Mouse (Mus musculus) thymus, postnatal 0 days (tissue): Measurements from ENCODE around the gene Tjp3. TPM values are rescaled to one million over a fixed set of nuclear protein-coding genes. Genes with fewer than 3 reads are reported as not detected.
A peak's percentile ranks its signal among the peaks of the same experiment; 100 is the strongest.

Experiments used
- DNase-seq: peaks from one replicate; pipeline ENCODE4 v3.0.0-alpha.2; 2015; ENCODE audit warnings: low spot score
- polyA plus RNA-seq: library from polyadenylated mRNA; unstranded; fragments of >200 nt; fragmentation: Nextera tagmentation; extraction: Ambion mirVana; gene quantifications from 2 replicates; pipeline ENCODE4 v1.2.1, GENCODE M21; 2015

The Tjp3 gene
- polyA plus RNA-seq, 1 experiment from 2014 or later, result 9.3 TPM

DNA sequence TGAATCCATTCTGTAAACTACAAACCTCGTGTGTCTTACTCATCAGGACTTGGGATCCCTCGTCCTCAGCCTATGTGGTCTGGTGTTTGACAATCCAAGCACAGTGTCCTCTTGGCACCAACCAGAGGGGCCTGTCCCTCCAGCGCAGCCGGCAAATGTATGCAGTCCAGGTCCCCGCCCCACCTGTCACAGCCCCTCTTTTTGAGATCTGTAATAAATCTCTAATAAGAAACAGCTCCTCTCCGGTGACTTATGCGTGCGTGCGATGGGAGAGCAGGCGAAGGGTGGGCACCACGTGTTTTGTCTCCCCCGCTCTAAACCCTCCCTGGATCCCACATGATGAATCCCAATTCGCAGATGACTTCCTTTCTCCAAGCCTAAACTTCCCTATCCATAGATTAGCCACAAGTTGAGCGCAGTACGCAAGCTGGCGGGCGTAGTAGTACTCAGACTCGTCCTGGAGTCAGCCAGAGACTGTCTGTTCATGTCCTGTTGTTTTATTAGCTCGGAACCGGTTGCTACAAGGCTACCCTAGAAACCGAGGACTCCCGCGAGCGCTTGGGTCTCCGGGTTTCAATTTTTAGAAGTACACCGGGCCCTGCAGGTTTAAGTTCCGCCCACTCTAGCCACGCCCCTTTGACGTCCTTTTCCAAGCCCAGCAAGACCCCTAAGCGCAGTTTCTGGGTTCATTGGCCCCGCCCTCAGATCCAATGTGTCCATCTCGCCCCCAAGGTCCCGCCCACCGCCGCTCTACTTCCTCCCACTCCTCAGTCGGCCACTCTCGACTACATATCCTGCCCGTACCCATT lies 28.6 kb upstream of the Tjp3 start:
- peak; percentile 34 for DNase-seq

DNA sequence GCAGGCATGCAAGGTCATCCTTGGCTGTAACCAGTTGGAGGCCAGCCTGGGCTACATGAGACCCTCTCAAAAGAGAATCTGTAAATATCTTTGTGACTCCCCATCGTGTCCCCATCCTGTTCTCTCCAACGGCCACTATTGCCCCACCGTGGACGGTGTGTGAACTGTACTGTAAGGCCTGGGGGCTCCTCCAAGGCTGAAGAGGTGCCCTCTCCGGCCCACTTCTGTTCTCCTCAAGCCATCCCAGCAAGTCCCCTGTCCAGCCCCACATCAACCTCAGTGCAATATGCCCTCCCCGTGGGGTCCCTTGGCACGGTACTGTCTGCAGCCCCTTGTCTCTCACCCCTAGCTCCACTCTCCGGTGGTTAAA lies 27.9 kb upstream of the Tjp3 start:
- DNase-seq, result no peak

DNA sequence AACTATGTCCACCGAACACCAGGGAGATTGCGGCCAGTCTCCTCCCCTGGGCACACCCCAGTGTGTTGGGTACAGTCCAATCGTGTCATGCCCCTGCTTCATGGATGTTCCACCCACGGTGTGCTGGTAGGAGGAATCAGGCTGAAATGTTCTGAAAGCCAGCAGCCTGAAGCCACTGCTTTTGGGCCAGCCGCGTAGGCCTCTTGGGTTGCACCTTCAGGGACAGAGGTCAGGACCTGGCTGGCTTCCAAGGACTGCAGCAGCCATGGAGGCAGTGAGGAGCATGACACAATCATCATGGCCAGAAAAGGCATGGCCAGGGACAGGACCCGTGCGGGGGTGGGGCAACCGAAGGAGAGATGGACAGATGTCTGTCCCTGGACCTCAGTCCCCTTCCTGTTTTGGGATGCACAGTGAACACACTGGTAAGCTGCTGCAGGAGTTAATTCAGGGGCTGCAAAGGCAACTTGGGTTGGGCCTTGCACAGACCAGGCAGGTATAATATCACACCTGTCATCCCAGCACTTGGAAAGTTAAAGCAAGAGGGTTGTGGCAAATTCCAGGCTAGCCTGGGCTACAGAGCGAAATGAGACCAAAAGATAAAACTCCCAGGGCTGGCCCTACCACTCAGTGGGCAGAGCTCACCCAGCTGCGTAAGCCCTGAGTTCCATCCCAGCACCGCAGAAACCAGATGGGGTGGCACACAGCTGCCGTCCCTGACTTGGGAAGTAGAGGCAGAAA lies 27.4 kb upstream of the Tjp3 start:
- DNase-seq, result no peak

DNA sequence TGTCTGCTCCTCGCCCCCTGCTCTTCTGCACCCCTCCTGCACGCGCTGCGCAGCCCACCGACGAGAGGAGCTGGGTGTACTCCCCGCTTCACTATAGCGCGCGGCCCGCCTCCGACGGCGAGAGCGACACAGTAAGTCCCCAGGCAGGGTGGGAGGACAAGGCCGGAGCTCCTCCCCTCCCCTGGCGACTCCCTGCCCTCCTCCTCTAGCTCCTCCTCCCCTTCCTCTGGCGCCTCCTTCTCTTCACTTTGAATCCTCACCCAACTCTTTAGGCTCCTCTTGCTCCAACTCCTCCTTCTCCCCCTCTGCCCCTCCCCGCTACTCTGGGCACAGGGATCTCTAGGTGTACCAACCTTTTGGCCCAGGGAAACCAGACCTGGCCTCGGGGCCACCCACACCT lies 25.9 kb upstream of the Tjp3 start:
- DNase-seq, result no peak

DNA sequence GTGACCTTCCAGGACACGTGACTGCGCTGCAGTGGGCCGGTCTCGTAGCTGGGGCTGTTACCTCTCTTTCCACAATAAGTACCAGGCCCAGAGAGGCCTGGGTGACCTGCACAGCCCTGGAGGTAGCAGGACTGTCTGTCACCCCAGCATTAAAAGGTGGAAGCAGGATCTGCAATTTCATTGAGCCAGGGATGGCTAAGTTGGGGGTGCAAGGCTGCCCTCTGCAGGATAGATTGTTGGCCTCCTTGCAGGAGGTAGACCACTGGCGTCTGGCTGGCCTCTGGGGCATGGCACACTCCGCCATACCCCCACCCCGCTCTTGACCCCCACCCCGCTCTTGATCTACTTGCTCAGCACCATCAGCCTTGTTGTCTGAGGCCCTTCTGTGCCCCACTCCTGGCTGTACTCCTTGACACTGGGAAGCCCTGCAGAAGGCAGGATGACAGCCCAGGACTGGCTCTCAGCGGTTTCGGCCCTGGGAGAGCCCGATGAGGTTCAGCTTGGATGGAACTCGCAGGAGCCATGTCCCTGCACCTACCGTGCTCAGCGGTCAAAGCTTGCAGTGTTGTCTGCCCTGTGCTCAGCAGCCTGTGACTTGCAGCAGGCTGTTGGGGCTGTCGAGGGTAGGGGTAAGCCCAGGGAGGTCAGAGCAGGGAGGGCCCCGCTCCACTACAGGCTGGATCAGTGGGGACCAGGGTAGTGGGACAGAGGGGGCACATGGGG lies 25.1 kb upstream of the Tjp3 start:
- DNase-seq, result no peak

DNA sequence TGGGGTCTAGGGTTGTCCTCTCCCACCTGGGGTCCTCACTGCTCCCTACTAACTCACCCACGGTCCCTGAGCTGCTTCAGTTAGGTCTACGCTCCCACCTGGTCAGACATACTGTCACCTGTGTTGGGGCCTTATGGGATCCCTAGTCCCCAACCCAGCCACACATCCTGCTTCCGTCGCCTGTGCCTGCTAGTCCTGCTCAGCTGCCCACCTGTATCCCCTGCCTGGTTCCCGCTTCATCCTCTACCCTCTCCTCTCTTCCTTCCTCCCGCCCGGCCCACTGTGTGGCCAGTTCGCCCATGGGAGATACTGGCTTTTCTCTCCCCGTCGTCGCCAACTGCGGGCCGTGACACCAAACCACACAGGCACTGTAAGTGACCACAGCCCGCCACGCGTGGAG lies 24.2 kb upstream of the Tjp3 start:
- no peak for DNase-seq

DNA sequence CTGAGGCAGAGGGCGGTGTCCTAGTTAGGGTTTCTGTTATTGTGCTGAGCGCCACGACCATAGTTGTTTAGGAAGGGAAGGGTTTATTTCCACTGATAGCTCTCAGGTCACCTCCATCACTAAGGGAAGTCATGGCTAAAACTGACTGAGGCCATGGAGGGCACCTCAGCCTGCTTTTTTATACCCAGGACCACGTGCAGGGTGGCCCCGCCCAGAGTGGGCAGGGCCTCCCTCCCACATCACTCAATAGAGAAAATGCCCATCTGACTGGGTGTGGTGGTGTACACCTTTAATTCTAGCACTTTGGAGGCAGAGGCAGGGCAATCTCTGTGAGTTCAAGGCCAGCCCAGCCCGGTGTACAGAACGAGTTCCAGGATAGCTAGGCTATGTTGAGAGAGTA lies 22.8 kb upstream of the Tjp3 start:
- DNase-seq, result no peak

DNA sequence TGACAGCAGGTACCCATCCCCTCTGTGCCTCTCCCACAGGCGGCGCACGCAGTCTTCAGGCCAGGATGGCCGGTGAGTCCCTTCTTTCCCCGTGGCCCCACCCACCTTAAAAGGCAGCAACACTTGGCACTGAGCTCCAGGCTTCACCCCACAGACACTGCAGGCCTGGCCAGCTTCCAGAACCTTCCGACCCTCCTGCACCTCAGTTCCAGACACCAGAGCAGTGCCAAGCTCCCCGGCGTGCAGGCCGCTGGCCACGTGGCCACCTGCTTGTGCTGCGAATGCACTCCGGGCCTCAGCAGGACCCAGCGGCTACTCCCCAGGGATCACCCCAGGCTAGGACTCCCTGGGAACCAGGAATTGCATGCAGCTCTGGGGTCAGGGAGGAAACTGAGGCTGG lies 22.2 kb upstream of the Tjp3 start:
- no peak for DNase-seq

DNA sequence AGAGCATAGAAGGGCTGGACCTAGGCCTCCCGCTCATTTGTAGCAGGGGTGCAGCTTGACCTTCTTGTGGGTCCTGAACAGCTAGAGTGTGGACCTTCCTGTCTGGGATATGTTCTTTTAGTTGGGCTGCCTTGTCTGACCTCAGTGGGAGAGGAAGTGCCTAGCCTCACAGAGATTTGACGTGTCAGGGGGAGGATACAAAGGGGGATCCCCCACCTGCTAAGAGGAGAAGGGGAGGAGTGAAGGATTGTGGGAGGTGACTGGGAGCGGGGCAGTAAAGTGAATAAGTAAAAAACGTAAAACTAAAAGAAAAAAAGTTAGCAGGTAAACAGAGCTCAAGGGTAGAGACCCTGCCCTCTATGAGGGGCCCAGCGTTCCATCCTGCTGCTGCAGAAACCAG lies 18.2 kb upstream of the Tjp3 start:
- DNase-seq, result no peak

DNA sequence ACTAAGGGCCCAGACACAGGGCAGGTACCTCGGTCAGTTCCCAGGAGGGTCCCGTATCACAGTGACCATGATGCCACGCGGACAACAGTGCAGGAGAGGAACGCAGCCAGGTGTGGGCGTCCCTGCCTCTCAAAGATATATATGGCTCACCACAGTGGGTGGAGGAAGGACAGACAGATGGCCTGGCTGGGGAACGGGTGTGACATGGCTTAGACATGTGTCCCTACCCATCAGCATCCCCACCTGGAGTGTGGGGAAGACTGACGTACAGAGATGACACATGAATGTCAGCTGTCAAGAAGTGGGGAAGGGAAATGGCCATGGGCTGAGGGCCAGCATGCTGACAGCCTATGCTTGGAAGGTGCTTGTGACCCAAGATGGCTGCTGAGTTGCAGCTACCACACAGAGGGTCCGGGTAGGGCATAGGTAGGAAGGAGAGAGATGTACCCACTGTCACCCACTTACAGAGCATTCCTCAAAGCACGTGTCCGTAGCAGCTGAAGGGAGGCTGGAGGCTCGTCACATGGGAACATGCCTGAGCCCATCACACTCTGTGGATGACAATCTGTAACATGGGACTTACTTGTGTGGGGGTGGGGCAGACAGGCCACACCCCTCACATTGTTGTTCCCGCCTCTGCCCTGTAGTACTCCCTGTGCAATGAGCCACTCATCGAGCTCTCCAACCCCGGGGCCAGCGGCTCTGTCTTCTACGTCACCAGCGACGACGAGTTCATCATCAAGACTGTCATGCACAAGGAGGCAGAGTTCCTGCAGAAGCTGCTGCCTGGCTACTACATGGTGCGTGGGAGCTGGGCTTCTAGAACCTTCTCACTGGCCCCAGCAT lies 15.7 kb upstream of the Tjp3 start:
- DNase-seq, result no peak

DNA sequence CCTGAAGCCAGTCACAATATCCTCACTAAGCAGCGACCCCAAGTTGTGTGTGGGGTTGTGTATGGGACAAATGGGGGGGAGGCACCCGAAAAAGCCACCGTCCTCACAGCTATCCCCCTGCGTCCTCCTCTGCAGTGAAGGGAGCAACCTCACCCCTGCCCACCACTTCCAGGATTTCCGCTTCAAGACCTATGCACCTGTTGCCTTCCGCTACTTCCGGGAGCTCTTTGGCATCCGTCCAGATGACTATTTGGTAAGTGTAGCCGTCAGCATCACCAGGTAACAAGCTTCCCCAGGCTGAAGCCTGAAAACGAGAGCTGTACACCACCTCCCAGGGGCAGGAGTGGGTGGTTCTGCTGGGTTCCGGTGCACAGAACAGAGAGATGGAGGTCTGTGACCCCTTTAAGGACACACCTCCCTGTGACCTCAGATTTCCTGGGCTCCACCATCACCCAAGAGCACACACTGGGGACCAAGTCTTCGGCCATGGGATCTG lies 14.8 kb upstream of the Tjp3 start:
- no peak for DNase-seq

DNA sequence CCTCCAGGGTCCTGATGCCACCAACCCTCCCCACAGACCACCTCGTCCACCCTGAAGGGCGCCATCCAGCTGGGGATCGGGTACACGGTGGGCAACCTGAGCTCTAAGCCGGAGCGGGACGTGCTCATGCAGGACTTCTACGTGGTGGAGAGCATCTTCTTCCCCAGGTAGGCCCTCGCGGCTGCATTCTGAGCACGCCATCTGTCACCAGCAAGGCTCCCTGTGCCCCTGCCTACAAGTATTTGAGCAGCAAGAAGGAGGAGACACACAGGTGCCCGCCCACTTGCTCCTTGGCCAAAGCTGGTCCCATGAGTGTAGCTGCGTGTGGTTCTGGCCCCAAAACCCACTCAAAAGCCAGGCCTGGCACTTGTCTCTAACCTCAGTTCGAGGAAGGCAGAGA lies 14.3 kb upstream of the Tjp3 start:
- DNase-seq, result no peak

DNA sequence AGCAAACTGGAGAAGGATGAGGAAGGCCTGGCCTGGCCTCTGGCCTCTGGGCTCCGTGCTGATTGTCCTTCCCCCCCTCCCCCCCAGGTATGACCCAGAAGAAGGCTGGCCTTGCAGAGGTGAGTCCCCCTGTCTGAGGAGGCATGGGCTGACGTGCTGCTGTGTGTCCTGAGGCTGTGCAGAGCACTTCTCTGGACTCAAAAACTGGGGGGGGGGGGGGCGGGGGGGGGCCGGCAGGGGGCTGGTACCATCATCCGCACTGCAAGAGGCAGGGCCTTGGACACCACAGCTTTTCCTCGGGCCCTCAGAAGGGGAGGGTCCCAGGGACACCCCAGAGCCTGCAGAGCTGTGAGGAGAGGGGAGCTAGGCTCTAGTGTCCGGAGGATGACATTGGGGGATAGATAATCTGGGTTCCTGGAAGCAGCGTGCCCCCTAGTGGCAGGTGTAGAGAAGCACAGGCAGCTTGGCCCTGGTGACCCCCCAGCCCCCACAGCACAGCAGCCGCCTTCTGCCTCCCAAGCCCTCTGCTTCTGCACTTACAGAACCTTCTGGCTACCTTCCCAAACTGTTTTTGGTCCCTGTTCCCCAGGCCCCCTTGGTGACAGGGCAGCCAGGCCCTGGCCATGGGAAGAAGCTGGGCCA lies 13.3 kb upstream of the Tjp3 start:
- peak; percentile 70 for DNase-seq

DNA sequence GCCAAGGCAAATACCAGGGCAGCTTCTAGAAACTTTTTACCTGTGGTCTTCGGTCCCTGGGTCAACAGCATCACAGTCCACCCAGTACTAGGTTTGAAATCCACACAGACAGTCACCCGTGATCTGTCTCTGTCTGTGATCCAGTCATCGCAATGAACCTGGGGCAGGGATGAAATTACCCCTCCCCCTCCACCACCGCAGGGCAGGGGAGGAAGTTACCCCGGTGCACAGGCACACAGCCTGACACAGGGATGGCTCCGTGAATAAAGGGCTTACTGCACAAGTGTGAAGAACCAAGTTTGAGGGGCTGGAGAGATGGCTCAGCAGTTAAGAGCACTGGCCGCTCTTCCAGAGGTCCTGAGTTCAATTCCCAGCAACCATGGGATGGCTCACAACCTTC lies 12.4 kb upstream of the Tjp3 start:
- DNase-seq, result peak; percentile 59

DNA sequence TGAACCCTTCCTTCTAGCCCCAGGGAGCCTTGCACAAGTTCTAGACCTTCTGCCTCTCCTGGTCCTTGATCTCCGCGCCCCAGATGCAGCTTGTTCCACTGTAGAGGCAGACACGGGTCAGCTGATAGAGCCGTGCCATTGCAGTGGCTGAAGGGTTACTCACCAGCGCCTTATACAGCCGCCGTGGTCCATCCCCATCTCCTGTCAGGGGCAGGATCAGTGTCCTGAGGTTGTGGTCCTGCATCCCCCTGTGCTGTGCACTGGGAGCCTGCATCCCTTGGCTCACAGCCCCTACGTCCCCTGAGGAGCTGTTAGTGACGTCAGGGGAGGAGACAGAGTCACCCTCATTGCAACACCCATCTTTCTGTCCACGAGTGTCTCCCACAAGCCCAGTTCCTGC lies 11.9 kb upstream of the Tjp3 start:
- DNase-seq, result no peak

DNA sequence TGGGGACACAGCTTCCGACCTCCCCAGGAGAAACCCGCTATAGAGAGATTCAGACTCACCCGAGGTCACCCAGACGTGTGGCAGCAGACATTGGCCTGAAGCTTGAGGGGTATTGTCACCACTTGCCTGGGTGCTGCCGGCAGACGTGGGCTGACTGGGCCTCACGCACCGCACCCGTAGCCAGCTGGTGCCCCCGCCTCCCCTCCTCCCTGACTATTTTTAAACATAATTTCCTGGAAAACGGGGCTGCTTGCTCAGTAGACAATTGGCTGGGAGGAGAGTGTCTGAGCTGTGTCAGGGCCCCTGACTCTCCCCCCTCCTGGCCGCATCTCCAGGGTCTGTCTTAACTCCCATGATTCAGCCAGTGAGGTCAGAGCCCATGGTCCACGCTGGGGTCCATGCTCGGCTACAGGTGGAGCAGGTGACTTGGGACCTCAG lies 11.4 kb upstream of the Tjp3 start:
- DNase-seq, result no peak

DNA sequence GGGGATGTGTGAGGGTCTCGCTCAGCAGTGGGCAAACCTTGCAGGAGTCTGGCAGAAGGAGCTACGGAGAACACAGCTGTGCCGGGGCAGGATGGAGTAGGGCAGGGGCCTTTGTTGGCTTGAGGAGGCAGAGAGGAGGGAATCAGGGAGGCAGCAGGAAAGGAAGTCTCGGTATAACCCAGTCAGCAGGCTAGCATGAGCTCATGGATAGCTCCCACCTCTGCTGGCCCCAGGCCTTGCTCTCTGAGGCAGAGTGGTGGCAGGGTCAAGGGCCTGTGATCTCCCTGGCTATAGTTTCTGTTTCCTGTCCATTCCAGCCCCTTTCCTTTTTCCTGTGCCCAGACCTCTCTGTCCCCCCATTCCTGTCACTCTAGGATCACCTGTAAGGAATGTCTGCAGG lies 10.9 kb upstream of the Tjp3 start:
- DNase-seq, result no peak

DNA sequence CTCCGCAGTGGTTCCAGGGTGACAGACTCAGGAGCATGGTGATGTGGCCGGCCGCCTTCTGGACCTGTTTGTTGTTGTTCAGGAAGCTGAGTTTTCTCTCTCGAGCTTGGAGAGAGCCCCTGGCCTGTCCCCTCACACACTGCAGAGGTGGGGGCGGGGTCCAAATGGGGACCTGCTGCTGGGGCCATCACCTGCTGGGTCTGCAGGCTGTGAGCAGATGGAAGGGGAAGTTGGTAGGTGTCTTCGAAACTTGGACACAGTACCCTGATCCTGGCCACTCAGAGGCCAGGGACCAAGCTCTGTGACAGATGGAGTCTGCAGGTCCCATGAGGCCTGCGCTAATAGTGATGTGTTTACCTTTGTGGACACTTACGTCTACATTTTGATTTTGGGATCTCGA lies 9.9 kb upstream of the Tjp3 start:
- DNase-seq, result no peak

DNA sequence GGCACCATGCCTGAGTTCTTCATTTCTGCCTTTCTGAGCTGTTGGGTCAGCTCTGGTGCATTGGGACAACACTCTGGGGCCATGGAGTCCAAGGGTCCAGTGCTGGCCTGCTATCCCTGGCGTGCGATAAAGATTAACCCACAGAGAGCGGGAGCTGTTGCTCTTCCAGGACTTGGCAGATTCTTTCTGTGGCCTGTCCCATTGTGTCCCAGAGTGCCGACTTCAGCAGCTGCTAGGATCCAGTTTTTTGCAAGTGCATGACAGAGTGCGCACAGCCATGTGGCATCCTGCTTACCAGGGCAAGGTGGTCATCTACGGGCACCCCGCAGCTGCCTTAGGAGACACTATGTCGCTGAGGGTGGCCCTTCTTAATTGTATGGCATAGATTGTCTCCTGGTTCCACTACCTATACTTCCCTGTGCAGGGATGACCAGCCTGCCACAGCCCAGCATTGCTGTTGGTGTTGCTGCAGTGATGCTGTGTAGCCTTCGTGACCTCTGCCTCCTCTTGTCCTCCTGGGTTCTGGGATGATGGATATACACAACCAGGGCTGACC lies 9.0 kb upstream of the Tjp3 start:
- DNase-seq, result no peak

DNA sequence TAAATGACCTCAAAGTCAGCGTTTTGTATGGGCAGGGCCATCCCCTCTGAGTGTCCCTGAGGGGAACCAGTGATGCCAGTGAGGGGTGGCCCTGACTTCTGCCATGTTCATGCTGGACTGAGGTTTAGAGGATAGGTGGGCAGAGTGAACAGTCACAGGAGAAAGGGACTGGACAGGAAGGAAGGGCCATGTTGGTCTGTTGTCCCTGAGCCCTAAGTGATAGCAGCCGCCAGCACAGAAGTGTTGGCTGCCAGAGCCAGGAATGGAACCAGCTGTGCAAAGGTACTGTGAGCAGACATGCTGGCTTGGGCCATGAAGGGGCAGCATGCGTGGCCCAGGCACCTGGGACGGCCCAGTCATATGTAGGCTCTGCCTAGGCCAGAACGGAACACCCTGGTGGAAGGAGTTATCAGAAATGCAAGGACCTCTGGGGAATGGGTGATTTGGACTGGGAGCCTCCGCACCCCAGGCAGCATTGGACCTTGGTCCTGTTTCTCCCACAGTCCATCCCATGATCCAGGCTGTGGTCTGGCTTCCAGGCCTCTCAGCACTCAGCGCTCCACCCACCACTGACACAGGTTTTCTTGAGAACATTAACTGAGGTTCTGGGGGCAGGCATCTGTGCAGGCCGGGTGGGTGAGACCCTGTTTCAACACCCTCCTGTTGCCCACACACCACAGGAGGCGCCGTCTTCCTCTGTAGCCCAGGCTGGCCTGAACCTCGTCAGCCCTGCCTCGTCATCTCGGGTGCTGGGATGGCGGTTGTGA lies 8.4 kb upstream of the Tjp3 start:
- no peak for DNase-seq
